Mouse (Mus musculus) left cerebral cortex, postnatal 4 days (tissue): ENCODE data around the gene Gpr135. TPM values are rescaled to one million over a fixed set of nuclear protein-coding genes. Genes with fewer than 3 reads are reported as not detected.

Experiments
- DNase-seq: peaks from one replicate; pipeline ENCODE4 v3.0.0-alpha.2; 2022
- intact Hi-C: fragments of 180-260 bp; cut with DNase I; formaldehyde crosslinking; loops from one replicate; pipeline ENCODE4 v1.15.1; 2025
- total RNA-seq, 2 experiments: library from RNA; stranded (reverse); gene quantifications; 2 replicates each; pipeline ENCODE4 v1.2.3; 2021

Gene Gpr135
- 10 to 100 TPM; 12.9 to 14.3 TPM for total RNA-seq

DNA sequence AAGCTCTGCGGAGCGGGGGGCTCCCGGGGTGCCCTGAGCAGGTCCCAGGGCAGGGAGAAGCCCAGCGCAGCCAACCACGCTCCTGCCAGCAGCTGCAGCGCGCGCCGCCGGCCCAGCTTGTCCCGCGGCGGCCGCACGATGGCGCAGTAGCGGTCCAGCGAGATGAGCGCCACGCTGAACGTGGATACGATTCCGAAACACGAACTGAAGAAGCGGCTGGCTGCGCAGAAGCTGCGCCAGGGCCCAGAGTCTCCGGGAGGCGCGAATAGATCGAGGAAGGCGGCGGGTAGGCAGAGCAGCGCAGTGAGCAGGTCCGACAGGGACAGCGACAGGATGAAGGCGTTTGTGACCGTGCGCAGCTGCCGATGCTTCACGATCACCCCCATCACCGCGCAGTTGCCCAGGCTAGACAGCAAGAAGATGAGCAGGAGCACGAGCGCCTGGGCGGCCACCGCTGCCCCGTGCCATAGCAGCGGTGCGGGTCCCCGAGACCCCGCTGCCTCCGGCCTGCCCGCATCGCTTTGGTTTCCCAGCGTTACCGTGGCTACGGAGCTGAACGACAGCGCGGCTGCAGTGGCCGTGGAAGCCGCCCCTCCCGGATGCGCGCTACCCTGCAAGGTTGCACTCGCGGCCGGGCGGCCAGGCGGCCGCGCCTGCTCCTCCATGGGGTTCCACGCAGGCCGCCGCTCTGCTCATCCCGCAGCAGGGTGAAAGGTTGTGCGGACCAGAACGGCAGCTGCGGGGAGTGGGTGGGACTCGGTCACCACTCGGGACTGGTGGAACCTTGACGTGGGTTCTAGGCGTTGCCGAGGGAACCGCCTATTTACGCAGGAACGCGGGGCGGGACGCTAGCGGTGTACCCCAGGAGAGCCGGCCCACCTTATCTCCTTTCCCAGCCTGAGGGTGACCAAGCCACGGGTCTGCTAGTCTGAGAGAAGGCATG is at the start of gene Gpr135:
Gpr135 (minus strand) TSS at position 799 of the 943 bp plus-strand sequence.
- intact Hi-C loops = no loop called here
- peak; percentile 86 for DNase-seq

DNA sequence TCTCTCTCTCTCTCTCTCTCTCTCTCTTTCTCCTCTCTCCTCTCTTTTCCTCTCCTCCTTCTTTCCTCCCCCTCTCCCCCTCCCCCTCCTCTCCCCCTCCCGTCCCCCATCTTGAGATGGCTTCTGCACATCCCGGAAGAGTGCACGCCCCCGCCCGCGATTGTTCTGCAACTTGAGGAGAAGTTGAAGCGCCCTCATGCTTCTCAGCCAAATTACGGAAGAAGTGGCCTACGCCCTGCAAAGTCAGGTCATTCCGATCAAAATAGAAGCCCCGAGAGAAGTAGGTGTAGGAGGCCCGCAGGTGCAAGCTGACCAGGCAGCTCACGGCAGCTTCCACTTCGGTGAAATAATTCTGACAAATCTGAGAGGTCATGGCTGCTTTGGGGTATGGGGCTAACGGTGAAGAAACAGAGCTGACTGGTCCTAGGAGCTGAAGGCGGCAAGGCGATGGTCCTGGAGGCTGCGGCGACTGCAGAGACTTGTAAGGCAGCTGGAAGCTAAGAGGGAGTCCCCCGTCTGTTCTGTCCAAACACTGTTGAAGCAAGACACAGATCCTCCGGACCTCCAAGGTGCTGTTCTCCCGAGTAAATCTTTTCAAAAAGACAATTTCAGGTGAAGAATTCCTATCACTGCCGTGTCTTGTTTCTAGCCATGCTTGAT is 44.9 kb upstream of the Gpr135 start:
- intact Hi-C loops = no loop called here
- DNase-seq = no peak

DNA sequence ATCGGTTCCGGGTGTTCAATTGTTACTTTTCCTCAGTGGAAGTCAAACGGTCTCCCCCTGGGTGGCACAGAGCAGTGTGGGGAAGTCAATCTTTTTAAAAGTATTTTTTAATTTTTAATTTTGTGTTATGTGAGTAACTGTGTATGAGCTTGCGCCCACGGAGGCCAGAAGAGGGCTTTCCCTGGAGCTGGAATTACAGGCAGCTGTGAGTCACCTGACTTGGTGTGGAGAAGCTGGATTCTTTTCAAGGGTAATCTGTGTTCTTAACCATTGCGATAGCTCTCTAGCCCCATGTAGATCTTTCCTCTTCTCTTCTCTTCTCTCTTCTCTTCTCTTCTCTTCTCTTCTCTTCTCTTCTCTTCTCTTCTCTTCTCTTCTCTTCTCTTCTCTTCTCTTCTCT is 44.2 kb upstream of the Gpr135 start:
- no peak for DNase-seq
- intact Hi-C loops = no loop called here

DNA sequence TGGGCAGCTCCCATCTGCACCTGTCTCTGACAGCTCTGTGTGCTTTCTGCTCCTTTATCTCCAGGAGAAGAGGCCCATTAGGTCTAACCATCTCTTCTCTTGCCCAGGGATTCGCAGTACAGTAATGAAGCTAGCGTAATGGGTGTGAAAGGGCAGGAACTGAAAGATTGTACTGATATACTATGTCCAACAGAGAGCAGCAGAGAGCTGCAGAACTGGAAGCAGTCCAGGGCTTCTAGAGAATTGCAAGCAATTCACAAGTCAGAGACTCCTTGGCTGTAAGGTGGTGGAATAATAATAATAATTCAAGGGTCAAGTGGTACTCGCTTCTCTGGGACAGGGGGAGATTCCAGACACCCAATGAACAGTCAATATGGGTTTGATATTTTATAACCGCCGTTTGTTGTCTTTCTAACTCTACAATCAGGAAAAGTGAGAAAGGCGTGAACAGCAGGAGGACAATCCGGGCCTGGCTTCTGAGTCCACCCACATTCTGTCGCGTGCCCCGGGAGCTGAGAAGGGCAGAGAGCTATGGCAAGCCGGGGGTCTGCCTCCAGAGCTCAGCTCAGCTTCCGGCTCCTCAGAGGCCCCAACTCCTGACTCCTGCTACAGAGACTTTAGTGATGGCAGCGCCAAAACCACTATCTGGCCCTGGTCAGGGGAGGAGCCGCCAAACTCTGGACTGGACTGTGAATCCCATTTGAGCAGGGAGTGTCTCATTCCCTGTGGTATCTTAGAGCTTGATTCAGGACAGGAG is 33.8 kb upstream of the Gpr135 start:
- DNase-seq = peak; percentile 74
- intact Hi-C loops = loop anchor here (5.0 to 10.0 kb wide), 3 partner anchors 113 to 550 kb away; no protein-coding TSS in a partner anchor

DNA sequence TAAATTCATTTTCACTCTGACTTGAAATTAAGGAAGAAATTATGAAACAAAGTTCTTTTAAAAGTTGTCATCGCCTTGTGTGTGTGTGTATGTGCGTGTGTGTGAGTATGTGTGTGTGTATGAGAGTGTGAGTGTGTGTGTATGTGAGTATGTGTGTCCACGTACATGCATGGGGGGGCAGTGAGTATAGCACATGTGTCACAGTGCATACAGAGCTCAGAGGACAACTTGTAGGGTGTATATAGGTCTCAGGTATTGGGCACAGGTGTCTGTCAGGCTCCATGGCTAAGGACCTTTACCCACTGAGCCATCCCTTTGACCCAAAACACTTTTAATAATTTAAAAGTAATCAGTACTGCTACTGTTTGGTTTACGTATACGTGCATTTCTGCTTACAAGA is 33.1 kb upstream of the Gpr135 start:
- no peak for DNase-seq
- intact Hi-C loops = loop anchor here (5.0 to 10.0 kb wide), 3 partner anchors 113 to 551 kb away; no protein-coding TSS in a partner anchor

DNA sequence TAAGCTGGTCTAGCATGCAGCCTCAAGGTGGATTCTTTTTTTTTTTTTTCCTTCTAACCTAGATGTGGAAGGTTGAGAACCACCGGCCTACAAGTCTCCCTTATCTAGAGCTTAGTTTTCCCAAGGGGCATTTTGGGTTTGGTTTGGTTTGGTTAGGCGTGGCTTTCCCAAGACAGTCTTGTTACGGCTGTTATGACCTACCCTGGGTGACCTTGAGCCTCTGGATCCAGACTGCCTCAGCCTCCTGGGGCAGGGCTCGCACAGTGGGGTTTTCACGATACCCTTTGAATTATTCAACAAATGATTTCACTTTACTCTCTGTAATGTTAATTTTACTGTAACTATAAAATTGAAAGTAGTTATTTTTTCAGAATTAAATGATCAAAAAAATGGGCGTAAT is 31.9 kb upstream of the Gpr135 start:
- intact Hi-C loops = loop anchor here (5.0 to 10.0 kb wide), 3 partner anchors 115 to 552 kb away; no protein-coding TSS in a partner anchor
- no peak for DNase-seq

DNA sequence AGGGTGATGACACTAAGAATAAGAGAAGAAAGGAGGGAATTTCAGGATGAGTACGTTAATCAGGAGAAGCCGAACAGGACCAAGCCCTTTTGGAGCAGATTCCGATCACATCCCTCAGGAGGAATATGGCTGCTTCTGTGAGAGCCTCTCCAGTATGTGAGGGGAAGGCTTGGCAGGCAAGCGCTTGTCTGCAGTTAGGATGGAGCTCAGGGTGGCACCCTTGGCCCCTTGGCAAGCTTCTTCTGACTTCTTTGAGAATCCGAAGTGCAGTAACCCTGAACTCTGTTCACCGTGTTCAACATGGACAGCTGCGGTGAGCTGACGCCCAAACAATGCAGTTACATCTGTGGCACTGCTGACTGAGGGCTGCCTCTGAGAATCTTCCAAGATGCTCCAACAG is 26.0 kb upstream of the Gpr135 start:
- DNase-seq = no peak

DNA sequence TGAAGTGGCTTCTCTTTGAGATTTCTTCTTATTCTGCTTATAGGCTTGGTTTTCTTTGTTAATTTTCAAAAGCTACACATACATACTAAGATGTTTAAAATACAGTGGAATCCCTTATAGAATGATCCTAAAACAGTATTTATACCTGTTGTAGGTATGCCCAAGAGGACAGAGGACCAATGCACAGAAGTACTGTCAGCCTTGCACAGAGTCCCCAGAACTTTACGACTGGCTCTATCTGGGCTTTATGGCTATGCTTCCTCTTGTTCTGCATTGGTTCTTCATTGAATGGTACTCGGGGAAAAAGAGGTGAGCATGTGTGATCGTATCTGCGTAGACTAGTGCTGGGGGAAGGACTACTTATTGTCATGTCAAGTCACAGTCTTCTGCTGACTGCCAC is 18.9 kb upstream of the Gpr135 start:
- intact Hi-C loops = no loop called here
- DNase-seq = no peak

More for the DNA sequence above, 26.0 kb upstream of the Gpr135 start:
- intact Hi-C loops = no loop called here

DNA sequence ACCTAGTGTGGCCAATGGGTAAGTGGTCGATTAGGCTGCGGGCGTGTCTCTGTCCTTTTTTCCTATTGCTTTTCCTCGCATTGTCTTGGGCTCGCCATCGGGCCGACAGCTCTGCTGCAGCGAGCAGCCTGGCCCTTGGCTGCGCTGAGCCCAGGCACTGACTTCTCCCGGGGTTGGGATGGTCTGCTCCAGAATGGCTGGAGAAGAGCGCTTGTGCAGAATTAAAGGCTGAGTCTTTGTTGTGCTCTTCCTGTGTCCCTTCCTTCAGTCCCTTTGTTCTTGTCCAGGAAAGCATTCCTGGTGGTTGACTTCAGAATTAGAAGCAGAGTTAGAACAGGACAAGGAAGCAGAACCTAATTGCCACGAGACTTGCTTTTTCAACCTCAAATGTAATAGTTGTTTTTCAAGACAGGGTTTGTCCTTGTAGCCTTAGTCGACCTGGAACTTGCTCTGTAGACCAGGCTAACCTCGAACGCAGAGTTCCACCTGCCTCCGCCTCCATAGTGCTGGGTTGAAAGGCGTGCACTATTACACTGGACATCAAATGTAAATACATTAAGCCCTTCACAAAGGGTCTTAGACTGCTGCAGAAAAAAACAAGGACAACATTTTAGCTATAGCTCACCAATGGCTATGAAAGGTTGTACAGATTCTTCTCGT is 15.4 kb upstream of the Gpr135 start:
- DNase-seq = no peak
- intact Hi-C loops = no loop called here

DNA sequence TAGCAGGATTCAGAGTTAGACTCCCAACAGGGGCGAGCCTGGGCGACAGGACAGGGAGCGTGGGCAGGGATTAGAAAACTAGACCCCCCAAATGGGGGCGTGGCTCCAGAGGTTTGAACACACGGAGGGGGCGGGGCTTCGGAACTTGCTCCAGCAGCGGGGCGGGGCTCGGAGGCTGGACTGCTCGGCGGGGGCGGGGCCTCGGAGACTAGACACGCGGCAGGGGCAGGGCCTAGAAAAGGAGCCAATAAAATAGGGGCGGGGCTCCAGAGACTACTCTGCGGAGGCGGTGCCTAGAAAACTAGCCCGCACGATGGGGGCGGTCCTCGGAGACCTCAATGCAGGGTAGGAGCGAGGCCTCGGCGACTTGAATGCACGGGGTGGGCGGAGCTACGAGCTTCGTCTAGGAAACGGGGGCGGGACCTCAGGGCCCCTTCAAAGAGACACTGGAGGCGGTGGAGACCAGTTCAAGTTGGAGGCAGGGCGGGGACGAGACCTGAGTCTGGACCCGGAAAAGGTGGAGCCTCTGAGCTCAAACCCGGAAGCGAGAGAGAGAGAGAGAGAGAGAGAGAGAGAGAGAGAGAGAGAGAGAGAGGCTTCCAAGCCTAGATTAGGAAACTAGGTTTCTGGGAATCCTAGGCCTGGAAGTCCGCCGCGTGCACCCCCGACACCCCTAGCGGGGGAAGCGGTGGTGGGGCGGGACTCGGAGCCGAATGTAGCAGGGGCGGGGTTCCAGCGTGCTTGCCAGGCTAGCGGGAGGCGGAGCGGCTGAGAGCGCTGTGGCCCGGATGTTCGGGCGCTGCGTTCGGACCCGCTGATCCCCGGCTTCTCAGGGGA is 14.6 kb upstream of the Gpr135 start, which contains the start of the genes L3hypdh and Jkamp:
L3hypdh (minus strand) TSS at position 111 of the 837 bp plus-strand sequence.
Jkamp (plus strand) TSS at position 261 of the 837 bp plus-strand sequence.
- DNase-seq = peak; percentile 100
- intact Hi-C loops = no loop called here

DNA sequence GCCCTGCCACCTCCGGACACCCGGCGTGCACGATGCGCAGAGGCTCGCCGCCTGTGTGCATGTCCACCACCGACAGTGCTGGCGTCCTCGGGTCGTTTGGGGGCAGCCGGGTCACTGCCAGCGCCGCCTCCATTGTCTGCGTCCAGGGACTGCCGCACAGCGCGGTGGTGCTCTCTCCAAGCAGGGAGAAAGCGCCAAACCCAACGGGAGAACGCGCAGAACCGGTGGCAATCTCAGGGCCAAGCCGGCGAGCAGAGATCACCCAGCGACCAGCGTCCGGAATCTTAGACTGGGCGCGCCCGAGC is 14.1 kb upstream of the Gpr135 start:
- intact Hi-C loops = no loop called here
- no peak for DNase-seq

DNA sequence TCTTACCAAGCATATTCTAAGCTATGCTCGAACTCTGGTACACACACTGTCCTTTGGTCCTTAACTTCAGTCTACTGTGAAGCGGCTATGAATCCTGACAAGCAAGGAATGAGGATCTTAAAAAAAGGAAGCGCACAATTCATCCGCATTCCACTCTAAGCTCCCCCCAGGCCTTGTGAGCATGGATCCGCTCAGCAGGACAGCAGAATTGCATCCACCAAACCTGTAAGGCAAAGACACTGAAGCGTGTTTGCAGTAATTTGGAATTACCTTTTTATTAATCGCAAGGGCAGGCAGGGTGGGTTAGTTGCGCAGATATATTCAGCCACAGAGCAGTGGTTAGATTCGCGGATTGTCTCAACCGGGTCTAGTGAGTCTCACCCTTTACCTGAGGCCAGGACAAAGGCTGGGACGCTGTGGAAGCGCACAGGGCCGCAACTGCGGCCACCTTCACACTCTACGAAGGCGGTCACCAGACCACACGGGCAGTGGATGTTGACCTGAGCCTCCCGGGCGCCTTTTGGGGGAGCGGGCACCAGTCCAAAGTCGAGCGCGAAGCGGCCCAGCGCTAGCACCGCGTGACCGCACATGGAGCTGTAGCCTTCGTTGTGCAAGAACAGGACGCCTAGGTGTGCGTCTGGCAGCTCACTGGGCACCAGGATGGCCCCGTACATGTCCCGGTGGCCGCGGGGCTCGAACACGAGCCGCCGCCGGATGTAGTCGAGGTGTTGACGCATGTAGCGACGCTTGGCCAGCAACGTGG is 13.5 kb upstream of the Gpr135 start:
- DNase-seq = no peak

DNA sequence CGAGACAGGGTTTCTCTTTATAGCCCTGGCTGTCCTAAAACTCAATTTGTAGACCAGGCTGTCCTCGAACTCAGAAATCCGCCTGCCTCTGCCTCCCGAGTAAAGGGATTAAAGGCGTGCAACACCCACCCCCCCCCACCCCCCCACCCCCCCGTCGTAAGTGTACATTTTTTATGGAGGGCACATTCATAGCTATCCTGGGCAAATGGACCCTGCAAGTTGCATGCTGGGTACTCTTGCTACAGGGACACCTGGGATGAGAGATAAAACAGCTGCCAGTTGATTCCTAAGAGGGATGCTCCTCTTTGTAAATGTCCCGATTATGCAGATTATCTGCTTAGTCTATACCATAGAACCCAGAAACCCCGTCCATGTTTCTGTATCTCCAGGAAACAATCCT is 12.3 kb upstream of the Gpr135 start:
- intact Hi-C loops = no loop called here
- DNase-seq = no peak

More for the DNA sequence above, 13.5 kb upstream of the Gpr135 start:
- intact Hi-C loops = no loop called here

DNA sequence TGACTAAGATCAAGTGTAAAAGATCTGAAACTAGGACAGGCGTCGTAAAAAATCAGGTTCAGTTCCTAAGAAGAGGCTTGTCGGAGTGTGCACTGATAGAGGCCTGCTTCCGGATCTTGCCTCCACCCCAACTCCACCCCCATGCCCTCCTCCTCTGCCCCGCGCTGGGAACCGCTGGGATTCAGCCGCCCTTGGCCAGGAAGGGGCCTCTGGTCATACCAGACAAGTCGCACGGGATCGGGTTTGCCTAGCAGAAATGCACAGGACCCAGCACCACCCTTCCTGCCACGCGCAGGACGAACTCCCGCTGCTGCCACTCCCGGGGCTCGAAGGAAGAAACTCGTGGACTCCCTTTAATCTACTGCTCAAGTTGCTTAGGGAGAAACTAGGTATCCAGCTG is 11.4 kb upstream of the Gpr135 start:
- intact Hi-C loops = no loop called here
- DNase-seq = peak; percentile 8

DNA sequence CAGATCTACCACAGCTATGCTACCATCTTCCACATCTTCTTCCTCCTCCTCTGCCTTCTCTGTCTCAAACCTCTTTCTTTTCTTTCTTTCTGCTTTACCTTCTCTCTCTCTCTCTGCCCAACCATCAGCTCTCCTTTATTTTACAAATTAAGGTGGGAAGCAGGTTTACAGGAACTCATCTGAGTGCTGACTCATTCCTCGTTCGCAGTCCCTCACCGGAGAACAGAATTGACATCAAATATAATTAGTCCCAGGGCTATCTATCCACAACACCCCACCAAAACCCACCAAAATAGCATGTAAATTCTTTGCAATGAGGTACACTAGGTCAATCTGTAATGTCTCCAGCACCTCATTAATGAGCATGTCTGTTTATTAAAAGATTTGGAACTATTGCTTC is 11.0 kb upstream of the Gpr135 start:
- intact Hi-C loops = no loop called here
- DNase-seq = no peak

DNA sequence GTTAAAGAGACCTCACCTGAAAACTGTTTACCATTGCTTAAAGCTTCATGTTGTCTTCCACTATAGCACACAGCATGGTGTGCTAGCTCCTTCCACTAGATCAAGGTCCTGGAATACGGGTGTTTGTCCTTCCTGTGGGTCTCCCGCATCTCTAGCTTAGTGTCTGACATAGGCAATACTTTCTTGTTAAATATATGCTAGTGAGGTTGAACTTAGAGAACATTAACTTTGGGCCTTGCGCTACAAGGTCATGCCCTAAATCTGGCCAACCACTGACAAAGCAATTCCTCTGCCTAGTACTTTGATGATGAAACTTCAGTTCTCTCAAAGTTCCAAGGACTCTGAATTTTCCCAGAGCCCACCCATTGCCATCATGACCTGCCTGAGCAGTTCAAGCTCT is 7.3 kb upstream of the Gpr135 start:
- intact Hi-C loops = no loop called here
- DNase-seq = no peak

DNA sequence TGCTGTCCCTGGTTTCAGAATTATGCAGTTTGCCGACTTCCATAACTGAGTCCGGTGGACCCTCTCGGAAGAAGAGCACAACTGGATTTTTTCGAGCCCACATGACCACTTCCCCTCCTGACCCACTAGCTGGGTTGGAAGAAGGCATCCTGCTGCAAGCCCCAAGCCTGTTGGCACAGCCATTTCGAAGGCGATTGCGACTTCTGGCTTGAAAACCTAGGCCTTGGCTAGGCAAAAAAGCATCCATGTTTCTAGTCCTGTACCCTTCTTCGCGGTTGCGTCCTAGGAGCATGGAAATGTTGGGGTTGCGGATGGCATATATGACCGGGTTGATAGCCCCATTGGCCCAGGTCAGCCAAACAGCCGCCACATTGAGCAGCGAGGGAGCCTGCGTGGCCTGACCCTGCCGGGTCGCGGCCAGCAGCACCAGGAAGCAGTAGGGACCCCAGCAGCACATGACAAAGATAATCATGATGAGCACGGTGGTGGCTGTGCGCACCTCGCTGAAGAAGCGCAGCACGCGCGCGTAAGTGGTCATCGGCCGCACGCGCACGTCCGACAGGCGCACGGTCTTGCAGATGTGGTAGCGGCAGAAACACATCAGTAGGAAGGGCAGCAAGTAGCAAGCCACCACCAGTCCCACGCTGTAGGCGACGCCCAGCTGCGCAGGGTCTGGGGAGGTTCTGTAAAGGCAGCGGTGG is 1.1 kb downstream of the Gpr135 start:
- DNase-seq = no peak
- intact Hi-C loops = no loop called here

DNA sequence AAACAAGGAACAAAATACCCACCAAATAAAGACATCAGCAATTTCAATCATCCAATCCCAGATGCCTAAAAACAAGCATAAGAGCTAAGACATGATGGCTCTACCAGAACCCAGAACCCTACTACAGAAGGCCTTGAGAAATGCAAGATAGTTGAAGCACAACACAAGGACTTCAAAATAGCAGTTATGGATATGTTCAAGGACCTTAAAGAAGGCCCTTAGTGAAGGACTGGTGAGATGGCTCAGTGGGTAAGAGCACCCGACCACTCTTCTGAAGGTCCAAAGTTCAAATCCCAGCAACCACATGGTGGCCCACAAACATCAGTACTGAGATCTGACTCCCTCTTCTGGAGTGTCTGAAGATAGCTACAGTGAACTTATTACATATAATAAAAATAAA is 13.1 kb downstream of the Gpr135 start:
- intact Hi-C loops = no loop called here
- DNase-seq = no peak
